Mouse (Mus musculus): ENCODE data around the gene Lss.

GRCm38 (mm10) chr10:76488265-76488664 lies 43.1 kb upstream of the Lss start:
- TF ChIP-seq TAL1 (IDR thresholded peaks at IDR 0.05; ENCODE audit: low read length): peak; percentile 94
- TF ChIP-seq CTCF (IDR thresholded peaks at IDR 0.05 in 2 of 3, conservative IDR thresholded peaks at IDR 0.05 in 1 of 3; ENCODE audit: control insufficient read depth in 1 of 3, insufficient read depth in 1 of 3, low read depth in 2 of 3, low read length in 3 of 3, poor library complexity in 1 of 3, severe bottlenecking in 1 of 3): no peak
- TF ChIP-seq GATA1 (IDR thresholded peaks at IDR 0.05; ENCODE audit: low read depth, low read length): peak; percentile 88
- peak; percentile 89 for TF ChIP-seq TCF12 (IDR thresholded peaks at IDR 0.05; ENCODE audit: low read depth, low read length)
- peak; percentile 61; the same call in 1 of the 2 replicates for TF ChIP-seq JUND (IDR thresholded peaks at IDR 0.05; ENCODE audit: low read depth, low read length)
- TF ChIP-seq TBP (IDR thresholded peaks at IDR 0.05; ENCODE audit: low read depth, low read length): peak; percentile 90
- TF ChIP-seq USF1 (IDR thresholded peaks at IDR 0.05; ENCODE audit: low read depth, low read length): no peak
- TF ChIP-seq CHD1 (IDR thresholded peaks at IDR 0.05; ENCODE audit: low read depth, low read length): no peak
- TF ChIP-seq MEF2A (IDR thresholded peaks at IDR 0.05; ENCODE audit: extremely low read depth, insufficient replicate concordance, low read depth, low read length, poor library complexity, severe bottlenecking): no peak
- TF ChIP-seq ZKSCAN1 (IDR thresholded peaks at IDR 0.05; ENCODE audit: low read depth, low read length): no peak
- TF ChIP-seq POLR2AphosphoS2 (IDR thresholded peaks at IDR 0.05; ENCODE audit: low read length): no peak
